Mouse (Mus musculus): ENCODE measurements around the gene Msi2.

GRCm38 (mm10) chr11:88551034-88551433 lies 167.3 kb downstream of the Msi2 start:
- TF ChIP-seq CTCF (IDR thresholded peaks at IDR 0.05; ENCODE audit: extremely low read depth, insufficient read depth, insufficient read length, insufficient replicate concordance) (no peak), POLR2A (IDR thresholded peaks at IDR 0.05; ENCODE audit: low read depth, low read length) (no peak)
